Comparison of ENCODE assay signal across 9 mouse cellular contexts in genomic region chr8:64788715-64789114, GRCm38 (mm10). TPM values are rescaled to one million over a fixed set of nuclear protein-coding genes. Genes with fewer than 3 reads are reported as not detected.
DNase-seq lines count a peak whose midpoint lies in the region; ATAC-seq and TF ChIP-seq lines count a peak whose summit lies in the region.
"Had no signal": no experiment of that assay in that cellular context is flagged by ENCODE, and none has a peak within 500 bp of the region (broad histone marks: within the 10 kb centered on the region; RNA-seq: fewer than 3 reads in every experiment).

No protein-coding gene starts in this region.

- TF ChIP-seq EP300 in heart, postnatal 0 days (IDR thresholded peaks at IDR 0.05; ENCODE audit: low read depth): no peak
- TF ChIP-seq EP300 in lung, postnatal 0 days (IDR thresholded peaks at IDR 0.05): peak; percentile 83

- no peak overlapping the region for H3K4me3 ChIP-seq in kidney, embryonic 15.5 days (replicated peaks)
- H3K4me3 ChIP-seq in heart, postnatal 0 days (ENCODE audit: low read depth, low read length): no peak overlapping the region
- H3K4me3 ChIP-seq in lung, postnatal 0 days (ENCODE audit: low read depth, low read length): no peak overlapping the region
- H3K4me3 ChIP-seq in midbrain, embryonic 15.5 days: no peak overlapping the region
- H3K4me3 ChIP-seq: limb, embryonic 12.5 days had no signal

- no peak overlapping the region for H3K4me2 ChIP-seq in kidney, embryonic 15.5 days
- no peak overlapping the region for H3K4me2 ChIP-seq in heart, postnatal 0 days (ENCODE audit: low read depth, low read length)
- H3K4me2 ChIP-seq in lung, postnatal 0 days (replicated peaks; ENCODE audit: low read depth, low read length): no peak overlapping the region
- H3K4me2 ChIP-seq in midbrain, embryonic 15.5 days: no peak overlapping the region
- H3K4me2 ChIP-seq: limb, embryonic 12.5 days had no signal

- peaks cover 5% of the 10 kb centered on the region; the same call in 1 of the 2 replicates for H3K4me1 ChIP-seq in kidney, embryonic 15.5 days
- no peaks in the 10 kb centered on the region for H3K4me1 ChIP-seq in heart, postnatal 0 days (ENCODE audit: control insufficient read depth, insufficient read depth)
- H3K4me1 ChIP-seq in lung, postnatal 0 days (ENCODE audit: insufficient read depth, low read depth, low read length): no peaks in the 10 kb centered on the region
- no peaks in the 10 kb centered on the region for H3K4me1 ChIP-seq in midbrain, embryonic 15.5 days

- no peak for TF ChIP-seq CTCF in heart, postnatal 0 days (IDR thresholded peaks at IDR 0.05; ENCODE audit: low read depth)
- no peak for TF ChIP-seq CTCF in lung, postnatal 0 days (IDR thresholded peaks at IDR 0.05)

- WGBS in kidney, embryonic 15.5 days: 93% methylated on average over 4 of the region's 4 CpGs
- 76% methylated on average over 4 of the region's 4 CpGs for WGBS in heart, postnatal 0 days
- WGBS in lung, postnatal 0 days: 80% methylated on average over 4 of the region's 4 CpGs
- WGBS in midbrain, embryonic 15.5 days: 94% methylated on average over 4 of the region's 4 CpGs

- no peaks in the 10 kb centered on the region for H3K9me3 ChIP-seq in kidney, embryonic 15.5 days (replicated peaks)
- no peaks in the 10 kb centered on the region for H3K9me3 ChIP-seq in heart, postnatal 0 days (replicated peaks; ENCODE audit: control insufficient read depth, low read length)
- no peaks in the 10 kb centered on the region for H3K9me3 ChIP-seq in lung, postnatal 0 days (ENCODE audit: low read length)
- no peaks in the 10 kb centered on the region for H3K9me3 ChIP-seq in midbrain, embryonic 15.5 days
- H3K9me3 ChIP-seq: limb, embryonic 12.5 days had no signal

- peak; percentile 72 for DNase-seq in kidney, adult 18-20 months
- peak; percentile 43 for DNase-seq in heart, postnatal 0 days (ENCODE audit: low spot score)
- DNase-seq in lung, postnatal 0 days (ENCODE audit: low spot score): peak; percentile 61
- peak; percentile 46 to 73 for DNase-seq in thymus, adult 18-20 months
- DNase-seq in urinary bladder, postnatal 25 days (ENCODE audit: low spot score): no peak

- ATAC-seq in kidney, embryonic 15.5 days (replicated peaks; ENCODE audit: low FRiP score): no peak
- ATAC-seq in activated CD4-positive, CD25-positive, alpha-beta regulatory T cell, adult 4 months: peak; percentile 81
- ATAC-seq in heart, postnatal 0 days (ENCODE audit: insufficient read depth, low read depth): no peak
- peak; percentile 87 for ATAC-seq in lung, postnatal 0 days
- no peak for ATAC-seq in midbrain, embryonic 15.5 days (replicated peaks)

- H3K27ac ChIP-seq in kidney, embryonic 15.5 days: no peak overlapping the region
- no peak overlapping the region for H3K27ac ChIP-seq in heart, postnatal 0 days (ENCODE audit: low read depth)
- no peak overlapping the region for H3K27ac ChIP-seq in lung, postnatal 0 days (ENCODE audit: low read length)
- H3K27ac ChIP-seq in midbrain, embryonic 15.5 days: no peak overlapping the region
- H3K27ac ChIP-seq: limb, embryonic 12.5 days had no signal

- H3K9ac ChIP-seq in kidney, embryonic 15.5 days: no peak overlapping the region
- H3K9ac ChIP-seq in heart, postnatal 0 days (replicated peaks; ENCODE audit: low read depth, low read length): no peak overlapping the region
- H3K9ac ChIP-seq in lung, postnatal 0 days (replicated peaks; ENCODE audit: low read depth): no peak overlapping the region
- no peak overlapping the region for H3K9ac ChIP-seq in midbrain, embryonic 15.5 days
- H3K9ac ChIP-seq: limb, embryonic 12.5 days had no signal

- H3K27me3 ChIP-seq in kidney, embryonic 15.5 days: no peaks in the 10 kb centered on the region
- H3K27me3 ChIP-seq in heart, postnatal 0 days (ENCODE audit: control insufficient read depth, insufficient read depth, low read length): no peaks in the 10 kb centered on the region
- H3K27me3 ChIP-seq in lung, postnatal 0 days (replicated peaks; ENCODE audit: insufficient read depth, low read length): no peaks in the 10 kb centered on the region
- no peaks in the 10 kb centered on the region for H3K27me3 ChIP-seq in midbrain, embryonic 15.5 days (replicated peaks)
- H3K27me3 ChIP-seq: limb, embryonic 12.5 days had no signal

- H3K36me3 ChIP-seq in kidney, embryonic 15.5 days: no peaks in the 10 kb centered on the region
- no peaks in the 10 kb centered on the region for H3K36me3 ChIP-seq in heart, postnatal 0 days (replicated peaks; ENCODE audit: control insufficient read depth, insufficient read depth, low read length)
- H3K36me3 ChIP-seq in lung, postnatal 0 days (ENCODE audit: insufficient read depth, low read length): no peaks in the 10 kb centered on the region
- no peaks in the 10 kb centered on the region for H3K36me3 ChIP-seq in midbrain, embryonic 15.5 days (replicated peaks)
- H3K36me3 ChIP-seq: limb, embryonic 12.5 days had no signal

RNA-seq across cellular contexts. Expression of gene Msmo1, which starts 55.1 kb away (rescaled TPM):
- polyA plus RNA-seq in kidney, embryonic 15.5 days (2015; fragmentation: Nextera tagmentation; extraction: Ambion mirVana): 87.6 and 94.4 TPM in 2 replicates
- polyA plus RNA-seq in activated CD4-positive, CD25-positive, alpha-beta regulatory T cell, adult 4 months (2017; shearing (Covaris generic)): 10 to 100 TPM; 62.3 to 76.9 TPM
- 19.8 and 41.2 TPM in 2 replicates for total RNA-seq in heart, postnatal 0 days (2014; rRNA removed; ENCODE audit: low replicate concordance)
- 30.6 and 33.3 TPM in 2 replicates for polyA plus RNA-seq in heart, postnatal 0 days (2015; fragmentation: Nextera tagmentation; extraction: Ambion mirVana)
- 83.1 and 87.7 TPM in 2 replicates for polyA plus RNA-seq in lung, postnatal 0 days (2015; fragmentation: Nextera tagmentation; extraction: Ambion mirVana)
- polyA plus RNA-seq in midbrain, embryonic 15.5 days (2015; fragmentation: Nextera tagmentation; extraction: Ambion mirVana): 153 and 156 TPM in 2 replicates

Comparison
In these comparisons a context has a peak if more than half of its experiments do, and no peak if none do; other contexts are left out.
1. ATAC-seq: peak in activated CD4-positive, CD25-positive, alpha-beta regulatory T cell, adult 4 months (single experiment) and lung, postnatal 0 days (single experiment); none in kidney, embryonic 15.5 days (single experiment), heart, postnatal 0 days (single experiment) and midbrain, embryonic 15.5 days (single experiment).